Mouse (Mus musculus): ENCODE measurements around the gene Foxc2.

- no peak for TF ChIP-seq ZNF384 (IDR thresholded peaks at IDR 0.05; ENCODE audit: low read depth, low read length)
- TF ChIP-seq CHD2 (IDR thresholded peaks at IDR 0.05; ENCODE audit: low read depth, low read length), result no peak
Observed at GRCm38 (mm10) chr8:121113261-121113660, 2.7 kb upstream of the Foxc2 start.

Data from ES-E14 (cell line).